Mouse (Mus musculus): ENCODE results near the gene Lyst.

GRCm38 (mm10) chr13:13555196-13555595 lies 35.0 kb upstream of the Lyst start:
- TF ChIP-seq CTCF (conservative IDR thresholded peaks at IDR 0.05; ENCODE audit: insufficient read depth, insufficient read length, low read depth, low read length) (no peak), POLR2A (IDR thresholded peaks at IDR 0.05; ENCODE audit: low read depth, low read length) (no peak)

All from kidney, adult 2 months (tissue).